Mouse (Mus musculus) monocyte, adult 5-6 weeks (primary cell): Measurements from ENCODE around the gene Ccdc82. TPM values are rescaled to one million over a fixed set of nuclear protein-coding genes. Genes with fewer than 3 reads are reported as not detected.

Source experiments
- ATAC-seq: fragments of 153-309, 156-312 bp; replicated peaks from 2 replicates; pipeline ENCODE4 v1.8.0; 2017; ENCODE audit warnings: mild to moderate bottlenecking; ENCODE audit not compliant: low TSS enrichment, insufficient number of reproducible peaks, severe bottlenecking, poor library complexity, low FRiP score
- total RNA-seq: library from RNA; stranded (forward); fragments of 200-1000, 200-491, 200-594 nt; gene quantifications from 3 replicates; pipeline ENCODE4 v1.2.3, GENCODE M21; 2017

Gene Ccdc82
- total RNA-seq, 1 experiment from 2014 or later = 94.0 TPM

GRCm38 (mm10) chr9:13297668-13298512 lies 51.1 kb downstream of the Ccdc82 start, which contains the start of gene Maml2:
Gene Maml2, plus strand, starts transcription at chr9:13297957.
- ATAC-seq = peak; percentile 25

DNA sequence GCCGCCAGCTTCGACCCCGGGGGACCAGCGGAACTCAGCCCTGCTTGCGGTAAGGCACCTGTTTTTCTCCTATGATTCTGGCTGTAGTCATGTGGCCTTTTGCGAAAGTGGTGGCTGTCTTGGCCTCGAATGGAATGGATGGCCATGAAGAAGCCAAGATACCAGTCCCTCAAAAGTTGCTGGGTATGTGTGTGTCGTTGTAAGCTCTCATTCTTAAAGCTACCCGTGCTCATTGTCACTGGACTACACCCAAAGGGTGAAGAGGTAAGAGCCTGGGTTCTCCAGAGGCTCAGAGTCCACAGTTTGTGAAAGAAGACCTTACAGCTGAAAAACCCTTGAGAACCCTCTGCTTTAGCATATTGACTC lies 51.7 kb downstream of the Ccdc82 start:
- ATAC-seq = no peak

GRCm38 (mm10) chr9:13299190-13299589 lies 52.4 kb downstream of the Ccdc82 start:
- no peak for ATAC-seq

- no peak for ATAC-seq
Measured at GRCm38 (mm10) chr9:13300041-13300441, 53.3 kb downstream of the Ccdc82 start.

- ATAC-seq = no peak
Measured at GRCm38 (mm10) chr9:13300891-13301782, 54.4 kb downstream of the Ccdc82 start.

GRCm38 (mm10) chr9:13302183-13302825 lies 55.5 kb downstream of the Ccdc82 start:
- no peak for ATAC-seq

DNA sequence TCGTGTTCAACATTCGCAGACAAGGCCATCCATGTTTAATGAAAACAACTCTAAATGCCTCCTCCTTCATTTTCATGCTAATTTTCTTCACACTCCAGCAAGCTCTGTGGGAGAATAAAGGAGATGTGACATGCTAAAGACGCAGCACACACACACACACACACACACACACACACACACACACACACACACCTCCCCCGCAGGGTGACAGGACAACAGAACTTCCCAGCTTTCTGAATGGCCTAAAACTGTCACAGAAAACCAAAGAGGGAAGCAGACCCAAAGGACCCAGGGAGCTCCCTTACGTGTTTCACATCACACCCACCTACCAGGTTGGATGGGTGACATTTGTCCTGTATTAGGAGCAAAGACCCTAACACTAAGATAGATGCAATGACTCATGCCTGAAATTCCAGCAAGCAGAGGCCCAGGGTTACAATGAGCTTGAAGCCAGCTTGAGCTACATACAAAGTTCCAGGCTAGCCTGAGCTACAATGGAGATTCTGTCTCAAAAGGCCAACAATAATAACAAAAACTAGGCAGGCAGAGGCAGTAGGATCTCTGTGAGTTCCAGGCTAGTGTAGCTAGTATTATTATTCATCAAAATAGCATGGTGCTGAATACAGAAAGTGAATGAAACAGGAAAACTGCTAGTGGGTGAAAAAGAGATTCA lies 56.5 kb downstream of the Ccdc82 start:
- ATAC-seq = no peak

DNA sequence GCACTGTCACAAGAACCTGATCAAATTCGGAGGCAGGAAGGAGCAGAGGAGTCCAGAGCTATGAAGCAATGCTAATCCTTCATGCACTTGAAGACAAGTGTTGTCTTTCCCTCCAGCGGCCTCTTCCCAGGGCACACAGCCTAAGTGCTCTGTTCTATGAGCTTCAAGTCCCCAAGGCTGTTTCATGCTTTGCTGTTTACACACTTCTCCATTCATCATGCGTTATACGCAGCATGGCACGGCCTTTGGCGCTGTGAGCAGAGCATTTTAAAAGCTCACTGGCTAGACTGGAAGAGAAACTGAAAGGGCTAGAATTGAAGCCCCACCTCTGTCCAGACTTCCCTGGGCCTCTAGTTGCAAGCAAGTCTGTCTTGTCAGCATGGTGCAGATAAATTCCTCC lies 57.2 kb downstream of the Ccdc82 start:
- ATAC-seq = peak; percentile 67

- ATAC-seq = no peak
Measured at GRCm38 (mm10) chr9:13306471-13306870, 59.7 kb downstream of the Ccdc82 start.

DNA sequence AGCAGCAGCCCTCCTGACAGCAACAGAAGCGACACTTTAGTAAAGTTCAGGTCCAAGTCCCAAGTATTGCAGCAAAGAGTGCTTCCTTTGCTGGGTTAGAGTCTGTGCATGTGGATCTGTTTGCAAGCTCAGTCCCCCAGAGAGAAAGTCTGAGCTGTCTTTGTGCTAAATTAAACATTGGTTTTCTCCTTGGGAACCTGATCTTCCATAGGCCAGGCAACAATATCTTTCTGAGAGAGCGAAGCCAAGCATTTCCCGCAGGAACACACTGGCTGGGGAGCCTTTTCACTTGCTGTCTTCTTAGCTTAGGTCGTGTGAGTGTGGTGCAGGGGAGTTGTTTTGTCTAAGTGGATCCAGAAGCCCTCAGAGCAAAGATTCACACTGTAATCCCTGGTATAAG lies 60.5 kb downstream of the Ccdc82 start:
- ATAC-seq = no peak

DNA sequence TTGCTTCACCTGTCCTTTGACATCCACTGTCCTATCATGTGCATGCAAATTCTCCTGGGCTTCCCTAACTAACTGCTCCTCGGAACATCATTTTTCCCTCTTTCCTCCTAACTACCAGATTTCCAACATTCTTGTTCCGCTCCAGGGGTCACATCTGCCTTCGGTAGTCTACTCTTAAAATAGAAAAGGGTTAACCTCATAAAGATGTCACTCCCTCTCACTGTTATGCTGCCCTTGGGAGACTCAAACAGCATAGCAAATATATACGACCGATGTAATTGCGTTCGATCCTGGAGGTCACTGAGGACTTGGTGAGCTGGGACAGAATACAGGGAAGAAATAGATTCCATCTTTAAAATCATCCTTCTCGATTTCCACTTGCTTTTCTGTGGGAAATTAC lies 62.0 kb downstream of the Ccdc82 start:
- no peak for ATAC-seq

DNA sequence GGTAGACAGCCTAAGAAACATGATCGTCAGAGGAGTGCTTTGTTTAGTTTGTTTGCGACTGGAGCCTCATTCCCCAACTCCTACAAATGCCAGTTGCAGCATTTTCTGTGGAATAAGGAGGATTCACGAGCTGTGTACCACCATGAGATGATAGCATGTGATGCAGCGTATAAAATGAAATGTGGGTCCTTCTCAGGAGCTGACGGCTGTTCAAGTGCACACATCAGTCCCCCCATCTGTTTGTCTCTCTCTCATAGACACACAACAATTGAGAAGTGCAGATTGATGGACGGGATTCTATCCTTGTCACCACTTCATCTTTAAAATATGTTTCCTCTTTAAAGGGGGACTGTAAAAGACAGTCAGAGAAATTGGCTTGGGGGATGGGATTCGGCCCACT lies 63.1 kb downstream of the Ccdc82 start:
- no peak for ATAC-seq

GRCm38 (mm10) chr9:13310236-13310635 lies 63.5 kb downstream of the Ccdc82 start:
- no peak for ATAC-seq

- no peak for ATAC-seq
Measured at GRCm38 (mm10) chr9:13311094-13311493, 64.3 kb downstream of the Ccdc82 start.

GRCm38 (mm10) chr9:13313923-13314322 lies 67.2 kb downstream of the Ccdc82 start:
- no peak for ATAC-seq

DNA sequence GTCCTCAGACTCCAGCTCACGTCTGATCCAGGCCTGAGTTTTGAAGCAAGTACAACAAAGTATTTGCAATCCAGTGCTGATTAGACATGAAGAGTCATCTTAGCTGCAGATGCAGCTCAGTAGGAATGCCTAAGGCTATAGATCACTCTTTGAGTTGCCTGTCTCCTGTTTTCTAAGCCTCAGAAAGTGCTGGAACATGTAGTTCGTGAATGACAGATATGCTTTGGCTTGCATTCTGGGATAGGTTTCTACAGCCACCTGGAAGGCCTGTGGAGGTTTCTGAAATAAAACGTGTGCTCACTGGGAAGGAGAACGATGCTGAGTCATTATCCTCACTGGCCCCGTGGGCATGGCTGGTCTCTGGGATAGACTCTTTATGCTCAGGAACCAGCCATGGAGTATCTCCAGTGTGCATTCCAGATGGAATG lies 67.8 kb downstream of the Ccdc82 start:
- no peak for ATAC-seq

DNA sequence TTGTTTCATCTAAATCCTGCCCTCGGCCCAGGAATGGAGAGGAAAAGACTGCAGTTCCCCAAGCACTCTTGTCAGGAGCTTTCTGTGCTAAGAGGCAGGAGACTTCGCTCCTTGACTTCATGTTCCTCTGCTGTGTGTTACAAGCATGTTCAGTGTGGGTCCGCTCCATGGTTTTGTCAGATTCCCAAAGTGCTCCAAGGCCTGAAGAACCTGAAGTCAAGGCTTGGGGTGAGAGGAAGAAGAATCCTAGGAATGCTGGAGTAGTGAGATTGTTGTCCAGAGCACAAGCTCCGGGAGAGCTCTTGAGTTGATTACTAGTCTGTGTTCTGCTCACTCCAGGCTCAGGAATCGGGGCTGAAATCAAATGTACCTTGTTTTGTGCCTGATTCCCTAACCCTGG lies 68.6 kb downstream of the Ccdc82 start:
- no peak for ATAC-seq

DNA sequence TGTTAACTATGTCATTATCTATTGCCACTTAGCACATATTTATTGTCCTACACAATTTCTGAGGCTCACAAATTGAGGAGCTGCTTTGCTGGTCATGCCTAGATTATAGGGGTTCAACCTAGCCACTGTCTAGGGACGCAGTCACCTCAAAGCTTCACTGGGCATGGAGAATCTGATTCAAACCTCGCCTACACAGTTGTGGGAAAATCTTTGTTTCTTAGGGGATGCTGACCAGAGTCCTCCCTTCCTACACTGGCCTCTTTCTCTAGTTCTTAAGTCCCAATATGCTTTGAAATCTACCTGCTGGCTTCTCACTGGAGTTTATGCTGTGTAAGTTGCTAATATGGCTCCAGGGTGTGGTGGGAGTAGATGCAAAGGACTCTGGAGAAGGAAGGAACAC lies 72.8 kb downstream of the Ccdc82 start:
- ATAC-seq = no peak
